Mouse (Mus musculus): ENCODE data around the gene Frmd4b.

Gene Frmd4b

GRCm38 (mm10) chr6:97312545-97312939 is 304.8 kb downstream of the Frmd4b start:
- no peak for DNase-seq (ENCODE audit: low read depth)

DNA sequence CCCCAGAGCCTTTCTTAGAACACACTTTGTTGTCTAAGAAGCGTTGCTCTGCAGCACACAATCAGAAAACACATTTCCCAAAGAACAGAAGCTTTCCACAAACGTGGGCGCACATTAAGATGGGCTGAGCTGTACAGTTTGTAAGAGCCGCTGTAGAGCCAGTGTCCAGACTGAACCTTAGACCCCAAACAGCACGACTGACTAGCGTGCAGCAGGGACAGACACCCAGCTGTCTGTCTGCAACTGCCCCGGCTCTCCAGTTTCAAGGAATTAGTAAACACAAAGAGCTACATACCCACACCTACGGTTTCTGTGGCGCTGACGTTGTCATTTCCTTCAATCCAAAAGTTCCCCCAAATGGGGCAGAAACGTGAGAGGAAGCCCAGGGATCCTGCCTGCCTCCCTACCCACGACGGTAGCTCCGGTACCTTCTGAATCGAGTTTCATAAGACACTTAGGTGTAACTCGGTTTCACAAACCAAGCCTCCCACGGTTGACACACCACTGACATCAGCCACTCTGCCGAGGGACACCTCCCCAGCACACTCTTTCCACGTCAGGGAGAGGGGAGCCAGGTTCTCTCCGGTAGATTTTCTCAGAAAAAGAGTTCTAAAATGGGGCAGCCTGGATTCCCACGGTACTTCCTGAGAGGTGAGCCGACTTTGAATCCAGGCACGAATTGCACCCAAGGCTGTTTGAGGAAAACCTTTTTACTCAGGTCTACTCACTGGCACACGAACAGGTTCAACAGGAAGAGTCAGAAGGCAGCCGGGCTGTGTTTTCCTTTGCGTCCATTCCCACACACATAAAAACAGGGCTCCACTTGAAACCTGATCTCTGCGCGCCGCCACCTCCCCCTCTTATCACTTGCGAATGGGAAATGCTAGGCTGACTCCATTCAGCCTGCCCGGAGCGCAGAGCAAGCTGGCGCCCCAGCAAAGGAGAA is 305.5 kb downstream of the Frmd4b start:
- peak; percentile 32 for DNase-seq (ENCODE audit: low read depth)

- no peak for DNase-seq (ENCODE audit: low read depth)
Observed at GRCm38 (mm10) chr6:97310901-97311331, 306.4 kb downstream of the Frmd4b start.

- DNase-seq (ENCODE audit: low read depth): no peak
Observed at GRCm38 (mm10) chr6:97309161-97309560, 308.2 kb downstream of the Frmd4b start.

GRCm38 (mm10) chr6:97308562-97308961 is 308.8 kb downstream of the Frmd4b start:
- DNase-seq (ENCODE audit: low read depth): no peak

DNA sequence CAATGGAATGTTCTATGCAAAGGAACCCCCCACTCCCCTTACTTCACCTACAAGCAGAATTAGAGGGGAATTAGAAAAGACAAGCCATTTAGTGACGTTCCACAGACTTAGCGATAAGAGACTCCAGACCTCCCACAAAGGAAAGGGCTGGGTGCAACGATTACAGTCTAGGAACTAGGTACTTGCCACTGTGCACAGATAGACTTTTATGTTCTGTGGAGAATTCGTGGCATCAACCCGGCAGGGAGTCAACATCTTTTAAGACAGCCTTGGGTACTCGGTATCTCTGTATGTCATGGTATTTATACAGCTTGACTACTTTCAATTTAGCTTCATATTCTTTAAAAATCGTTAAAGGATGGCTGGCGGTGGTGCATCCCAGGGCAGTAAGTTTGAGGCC is 310.1 kb downstream of the Frmd4b start:
- no peak for DNase-seq (ENCODE audit: low read depth)

DNA sequence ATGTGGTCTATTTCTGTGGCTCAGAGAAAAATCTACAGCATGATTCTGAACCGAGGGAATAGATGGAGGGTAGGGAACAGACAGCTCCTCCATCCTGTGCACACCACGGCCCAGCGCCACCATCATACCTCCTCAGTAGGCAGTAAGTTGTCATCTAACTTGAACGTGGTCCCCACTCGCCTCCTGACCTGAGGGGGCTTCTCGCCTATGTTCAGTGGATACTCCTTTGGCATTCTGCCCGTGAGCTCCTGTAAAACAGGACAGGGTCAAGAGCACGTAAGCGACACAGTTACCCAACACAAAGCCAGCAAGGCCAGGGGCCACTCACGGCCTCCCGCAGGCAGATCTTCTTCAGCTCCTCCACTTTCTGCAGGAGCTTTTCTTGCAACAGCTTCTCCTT is 311.0 kb downstream of the Frmd4b start:
- DNase-seq (ENCODE audit: low read depth): no peak

DNA sequence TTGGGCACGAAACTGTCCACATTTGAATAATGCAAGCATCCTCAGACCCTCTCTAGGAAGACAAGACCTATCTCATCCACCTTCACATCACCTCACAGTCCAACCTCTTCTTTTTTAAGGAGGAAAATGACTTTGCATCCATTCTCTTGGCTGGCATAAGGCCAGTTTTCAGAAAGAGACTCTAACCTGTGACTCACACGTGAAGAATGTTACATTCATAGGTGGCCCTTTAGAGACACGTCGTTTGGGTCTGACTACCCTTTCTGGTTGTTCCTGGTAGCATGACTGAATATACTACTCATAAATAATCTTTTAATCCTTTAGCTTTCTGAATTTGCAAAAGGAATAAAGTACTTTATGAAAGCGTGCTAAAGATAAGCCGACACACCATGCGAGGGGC is 311.9 kb downstream of the Frmd4b start:
- no peak for DNase-seq (ENCODE audit: low read depth)

DNA sequence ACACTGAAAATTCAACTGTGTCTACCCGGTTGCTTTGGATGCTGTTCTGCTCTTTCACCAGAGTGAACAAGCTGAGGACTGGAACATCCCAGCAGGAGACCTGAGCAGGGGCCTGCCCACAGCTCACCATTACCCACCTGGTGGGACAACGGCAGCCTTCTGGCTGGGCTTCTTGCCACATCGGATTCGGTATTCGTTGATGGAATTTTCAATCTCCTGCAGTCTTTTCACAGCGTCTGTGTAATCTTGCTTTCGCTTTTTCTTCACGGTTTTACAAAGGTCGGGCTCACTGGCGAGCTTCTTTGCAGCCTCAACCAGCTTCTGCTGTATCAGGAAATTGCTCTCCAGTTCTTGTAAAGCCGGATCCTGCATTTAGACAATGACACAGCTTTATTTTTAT is 312.3 kb downstream of the Frmd4b start:
- DNase-seq (ENCODE audit: low read depth): no peak

DNA sequence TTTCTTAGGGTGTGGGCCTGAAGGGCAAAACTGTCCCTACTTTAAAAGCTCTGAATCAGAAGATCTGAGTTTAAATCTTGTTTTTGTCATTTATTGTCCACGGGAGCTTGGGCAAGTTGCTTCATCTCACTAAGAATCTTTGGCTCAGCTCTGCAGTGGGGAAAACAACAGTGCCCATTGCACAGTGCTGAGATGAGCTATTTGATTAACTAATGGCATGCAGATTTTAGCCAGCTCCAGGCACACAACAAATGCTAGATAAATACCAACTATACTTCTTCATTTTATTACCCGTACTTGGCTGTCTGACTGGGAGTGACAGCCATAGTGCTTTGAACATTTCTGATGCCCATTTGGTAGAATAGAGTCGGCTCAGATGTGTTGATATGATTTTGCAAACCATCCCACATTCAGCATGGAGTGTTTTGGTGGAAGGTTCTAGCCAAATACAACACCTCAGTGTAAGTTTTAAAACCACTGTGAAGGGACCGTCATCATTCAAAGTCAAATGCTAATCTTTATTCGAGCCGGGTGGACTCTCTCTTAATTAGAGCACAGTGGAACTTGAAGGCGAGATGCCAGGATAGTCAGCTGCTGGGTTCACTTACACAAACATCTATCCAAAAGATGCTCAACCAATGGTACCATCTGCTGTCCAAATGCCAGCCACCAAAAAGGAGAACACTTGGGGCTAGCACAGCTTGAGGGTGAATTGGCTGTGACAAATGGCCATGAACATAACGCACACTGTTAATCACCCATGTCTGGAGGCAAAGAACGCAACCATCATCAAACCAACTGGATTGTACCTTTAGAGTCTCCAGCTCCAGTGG is 313.8 kb downstream of the Frmd4b start:
- DNase-seq (ENCODE audit: low read depth): no peak

DNA sequence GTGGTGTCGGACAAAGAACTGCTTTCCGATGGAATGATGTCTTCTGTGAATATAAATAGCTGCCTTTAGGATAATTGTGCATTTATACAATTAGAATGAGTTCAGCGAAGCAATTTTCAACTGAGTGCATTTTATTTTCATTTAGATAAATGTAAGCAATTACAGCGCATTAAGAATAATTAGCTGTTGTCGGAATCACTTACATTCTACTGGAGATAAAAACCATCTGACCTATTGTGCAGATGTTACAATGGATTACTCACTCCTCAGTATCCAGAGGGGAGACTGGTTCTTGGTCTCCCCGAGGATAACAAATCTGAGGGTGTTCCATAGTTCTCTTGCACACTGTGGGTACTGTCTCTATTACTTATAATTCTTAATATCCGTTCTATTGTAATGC is 315.0 kb downstream of the Frmd4b start:
- DNase-seq (ENCODE audit: low read depth): no peak

DNA sequence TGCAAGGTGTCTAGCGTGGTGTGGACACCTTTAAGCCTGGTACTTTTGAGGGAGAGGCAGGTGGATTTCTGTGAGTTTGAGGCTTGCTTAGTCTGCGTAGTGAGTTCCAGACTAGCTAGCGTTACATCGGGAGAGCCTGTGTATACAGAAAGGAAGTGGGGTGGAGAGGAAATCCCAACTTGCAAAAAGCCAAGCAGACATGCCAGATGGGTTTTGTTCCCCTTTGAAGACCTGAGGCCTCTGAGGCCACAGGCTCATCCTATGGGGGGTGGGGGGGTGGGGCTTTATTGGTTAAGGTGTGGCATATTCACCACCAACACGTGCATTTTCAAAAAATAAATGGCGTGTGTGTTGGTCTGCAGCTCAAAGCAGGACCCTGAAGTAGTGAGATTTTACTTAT is 316.7 kb downstream of the Frmd4b start:
- no peak for DNase-seq (ENCODE audit: low read depth)

- peak; percentile 14 for DNase-seq (ENCODE audit: low read depth)
Observed at GRCm38 (mm10) chr6:97300180-97300579, 317.2 kb downstream of the Frmd4b start.

DNA sequence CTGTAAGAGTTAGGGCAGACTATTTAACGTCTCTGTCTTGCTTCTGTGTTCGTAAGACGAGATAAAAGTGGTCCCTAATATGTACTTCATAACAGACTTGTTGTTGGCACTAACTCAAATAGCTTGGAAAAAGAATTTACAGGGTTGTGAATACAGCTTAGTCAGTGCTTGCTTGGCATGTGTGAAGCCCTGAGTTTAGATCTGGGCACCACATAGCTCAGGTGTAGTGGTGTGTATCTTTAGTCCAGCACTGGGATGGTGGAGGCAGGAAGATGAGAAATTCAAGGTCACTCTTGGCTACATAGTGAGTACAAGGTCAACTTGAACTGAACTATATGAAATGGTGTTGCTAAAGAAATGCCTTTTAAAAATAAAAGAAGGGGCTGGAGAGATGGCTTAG is 320.2 kb downstream of the Frmd4b start:
- DNase-seq (ENCODE audit: low read depth): no peak

DNA sequence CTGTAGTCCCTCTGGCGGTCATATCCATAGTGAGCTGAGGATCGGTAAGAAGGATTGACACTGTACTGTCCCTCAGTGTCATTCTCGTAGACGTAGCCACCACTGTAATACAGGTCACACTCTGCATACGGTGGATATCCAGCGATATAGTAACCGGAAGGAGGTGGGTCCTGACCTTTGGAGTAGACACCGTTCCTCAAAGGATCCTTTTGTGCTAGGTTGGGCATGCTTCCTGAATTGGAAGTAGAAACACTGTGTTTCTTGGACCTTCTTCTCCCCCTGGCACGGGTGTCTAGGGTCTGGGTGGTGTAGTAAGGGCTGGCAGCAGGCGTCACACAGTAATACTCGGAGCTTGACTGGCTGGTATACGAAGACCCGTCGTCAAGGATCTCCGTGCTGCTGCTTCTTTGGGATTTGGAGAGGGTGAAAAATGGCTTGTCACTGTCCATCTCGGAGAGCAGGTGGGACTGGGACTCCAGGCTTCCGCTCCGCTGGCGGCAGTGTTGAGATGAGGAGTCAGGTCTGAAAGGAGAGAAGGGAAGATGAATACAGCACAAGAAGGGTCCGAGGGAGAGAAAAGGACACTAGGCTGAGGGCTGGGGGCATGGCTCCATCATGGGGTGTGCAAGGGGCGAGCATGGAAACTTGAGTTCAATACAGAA is 321.3 kb downstream of the Frmd4b start:
- no peak for DNase-seq (ENCODE audit: low read depth)

DNA sequence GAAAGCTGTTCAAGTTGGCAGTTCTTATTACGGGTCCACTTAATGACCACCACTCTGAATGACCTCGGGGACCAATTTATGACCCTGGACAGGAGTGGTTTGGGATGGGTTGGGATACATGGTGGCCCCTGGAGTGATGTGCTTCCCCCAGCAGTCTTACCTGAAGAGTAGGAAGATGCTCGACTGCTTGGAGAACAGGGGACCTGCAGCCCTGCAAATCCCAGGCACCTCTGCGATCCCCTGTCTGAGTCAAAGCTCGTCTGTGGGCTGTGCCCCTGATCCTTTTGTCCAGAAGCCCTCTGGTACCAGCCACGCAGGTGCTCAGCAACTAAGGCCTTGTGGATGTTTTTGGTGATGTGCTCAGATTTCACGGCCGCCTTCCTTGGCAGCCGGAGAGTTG is 321.9 kb downstream of the Frmd4b start:
- no peak for DNase-seq (ENCODE audit: low read depth)

- DNase-seq (ENCODE audit: low read depth): no peak
Observed at GRCm38 (mm10) chr6:97293667-97294569, 323.4 kb downstream of the Frmd4b start.

- no peak for DNase-seq (ENCODE audit: low read depth)
Observed at GRCm38 (mm10) chr6:97292894-97293293, 324.4 kb downstream of the Frmd4b start.

- no peak for DNase-seq (ENCODE audit: low read depth)
Observed at GRCm38 (mm10) chr6:97292096-97292495, 325.2 kb downstream of the Frmd4b start.

DNA sequence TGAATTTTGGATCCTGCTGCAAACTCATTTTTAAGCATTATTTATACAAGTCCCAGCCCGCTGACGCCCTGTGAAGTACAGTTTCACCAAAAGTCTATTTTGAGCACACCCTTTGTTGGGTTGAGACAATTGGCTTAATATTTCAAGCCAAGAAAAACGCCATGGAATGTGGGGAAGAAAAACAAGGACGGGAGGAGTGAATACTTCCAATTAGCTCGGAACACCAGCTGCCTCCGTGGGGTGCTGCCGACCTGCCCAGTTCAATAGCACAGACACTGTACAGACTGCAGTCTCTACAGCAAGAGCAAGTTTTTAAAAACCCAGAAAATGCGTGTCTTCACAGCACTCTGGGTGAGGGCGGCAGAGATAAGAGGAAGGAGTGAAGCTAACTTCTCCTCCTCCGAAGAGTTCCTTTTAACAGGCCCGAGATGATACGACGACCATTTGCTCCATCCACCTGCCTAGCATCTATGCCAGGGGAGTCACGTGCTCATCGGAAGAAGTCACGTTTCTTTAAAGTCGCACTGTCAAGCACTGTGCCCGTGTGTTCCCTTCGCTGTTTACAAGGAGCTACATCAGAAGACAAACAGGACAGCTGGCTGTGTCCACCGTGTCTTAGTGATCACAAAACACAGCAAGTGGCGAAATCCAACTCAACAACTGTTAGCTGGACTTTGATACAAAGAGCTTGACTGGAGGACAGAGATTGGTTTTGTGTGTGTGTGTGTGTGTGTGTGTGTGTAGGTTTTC is 326.0 kb downstream of the Frmd4b start:
- no peak for DNase-seq (ENCODE audit: low read depth)

GRCm38 (mm10) chr6:97290687-97291086 is 326.7 kb downstream of the Frmd4b start:
- DNase-seq (ENCODE audit: low read depth): no peak

Data from NIH3T3 (cell line).